Mouse (Mus musculus) bone marrow, adult 2 months (tissue): ENCODE measurements around the gene Slc27a2.

Experiments
- CTCF ChIP-seq: fragments of 200-500 bp; IDR thresholded peaks from 2 replicates; pipeline ENCODE4 v1.5.1; 2011; ENCODE audit warnings: low read length, control low read depth; ENCODE audit not compliant: control insufficient read depth, insufficient read depth
- POLR2A ChIP-seq: fragments of 200-500 bp; IDR thresholded peaks from 2 replicates; pipeline ENCODE4 v1.6.1; 2011; ENCODE audit warnings: low read depth, mild to moderate bottlenecking, control low read depth, low read length, borderline replicate concordance; ENCODE audit not compliant: control insufficient read depth

- no peak for TF ChIP-seq CTCF
- TF ChIP-seq POLR2A = no peak
These were observed 66.4 kb downstream of the Slc27a2 start for GRCm38 (mm10) chr2:126618470-126619179.
